Mouse (Mus musculus) cerebellum, adult 2 months (tissue): Measurements from ENCODE around the gene Gm3854.

Experiments used
- CTCF ChIP-seq: fragments of 200-500 bp; IDR thresholded peaks from 2 replicates; pipeline ENCODE4 v1.5.1; 2011; ENCODE audit warnings: low read depth, mild to moderate bottlenecking, control low read depth, low read length, moderate library complexity, borderline replicate concordance; ENCODE audit not compliant: insufficient read depth
- POLR2A ChIP-seq: fragments of 200-500 bp; IDR thresholded peaks from 2 replicates; pipeline ENCODE4 v1.6.1; 2011; ENCODE audit warnings: low read length, control low read depth, borderline replicate concordance; ENCODE audit not compliant: insufficient read depth

- TF ChIP-seq CTCF: no peak
- no peak for TF ChIP-seq POLR2A
Measured at GRCm38 (mm10) chr7:6384011-6384410, 40.5 kb downstream of the Gm3854 start.
